Mouse (Mus musculus) thymus, adult 2 months (tissue): ENCODE results near the gene Cacfd1. TPM values are rescaled to one million over a fixed set of nuclear protein-coding genes. Genes with fewer than 3 reads are reported as not detected.
A peak's percentile ranks its signal among the peaks of the same experiment; 100 is the strongest.

Source experiments
- DNase-seq: peaks from one replicate; pipeline ENCODE4 v3.0.0; 2021
- H3K27ac ChIP-seq: fragments of 200-500 bp; 2 replicates; pipeline ENCODE4 v1.5.1; 2012; ENCODE audit warnings: low read length, control low read depth; ENCODE audit not compliant: control insufficient read depth, insufficient read depth
- H3K27me3 ChIP-seq: fragments of 200-500 bp; 2 replicates; pipeline ENCODE4 v1.6.1; 2012; ENCODE audit warnings: mild to moderate bottlenecking, low read length, moderate library complexity, mixed read lengths; ENCODE audit not compliant: control insufficient read depth, insufficient read depth
- H3K36me3 ChIP-seq: fragments of 200-500 bp; 2 replicates; pipeline ENCODE4 v1.6.1; 2012; ENCODE audit warnings: mild to moderate bottlenecking, low read length, moderate library complexity; ENCODE audit not compliant: control insufficient read depth, insufficient read depth
- H3K4me1 ChIP-seq: fragments of 200-500 bp; replicated peaks from 2 replicates; pipeline ENCODE4 v1.6.1; 2012; ENCODE audit warnings: low read length; ENCODE audit not compliant: control insufficient read depth, insufficient read depth
- H3K4me3 ChIP-seq: fragments of 200-500 bp; 2 replicates; pipeline ENCODE4 v1.5.1; 2012; ENCODE audit warnings: mild to moderate bottlenecking, low read length, control low read depth, moderate library complexity; ENCODE audit not compliant: control insufficient read depth, insufficient read depth
- CTCF ChIP-seq: fragments of 200-500 bp; IDR thresholded peaks from 2 replicates; pipeline ENCODE4 v1.5.1; 2012; ENCODE audit warnings: mild to moderate bottlenecking, control low read depth, low read length, moderate library complexity, borderline replicate concordance; ENCODE audit not compliant: control insufficient read depth, poor library complexity, insufficient read depth; ENCODE audit errors: extremely low read depth
- POLR2A ChIP-seq: fragments of 200-500 bp; IDR thresholded peaks from 2 replicates; pipeline ENCODE4 v1.6.1; 2012; ENCODE audit warnings: mild to moderate bottlenecking, low read length, control low read depth, moderate library complexity; ENCODE audit not compliant: control insufficient read depth, poor library complexity, insufficient read depth; ENCODE audit errors: extremely low read depth
- WGBS: fragments of 180-500 bp; shearing (Covaris S2); methylation state at CpG from one replicate; pipeline ENCODE4 v1.1.7; 2018; 5-methylcytosine and 5-hydroxymethylcytosine counted together
- polyA plus RNA-seq: library from polyadenylated mRNA; depleted of rRNA; stranded (reverse); fragments of >200 nt; gene quantifications from 2 replicates; pipeline ENCODE4 v1.2.3, GENCODE M21; 2012; rRNA removed

Cacfd1 gene
- polyA plus RNA-seq: 58.9 and 63.9 TPM in 2 replicates

- peak within 1 kb of the TSS; percentile 73 for H3K4me3 ChIP-seq
- WGBS: under 1% methylated on average over 41 of the region's 43 CpGs
- H3K27ac ChIP-seq: peak within 1 kb of the TSS; percentile 63
- peaks cover 14% of the 10 kb centered on the region for H3K4me1 ChIP-seq
- peak; percentile 54; the same call in 1 of the 2 replicates for TF ChIP-seq CTCF
- peak; percentile 92 for TF ChIP-seq POLR2A
- H3K27me3 ChIP-seq: no peaks in the 10 kb centered on the region
- peaks cover 7% of the 10 kb centered on the region; the same call in 1 of the 2 replicates for H3K36me3 ChIP-seq
- DNase-seq: peak; percentile 90
Observed at GRCm38 (mm10) chr2:27009714-27010244, at the start of gene Cacfd1. Gene Cacfd1 (plus strand): TSS chr2:27009926.

GRCm38 (mm10) chr2:26960756-26961155 is 49.0 kb upstream of the Cacfd1 start:
- peaks cover 14% of the 10 kb centered on the region for H3K4me1 ChIP-seq
- peak; percentile 28 for DNase-seq
- no peak overlapping the region for H3K4me3 ChIP-seq
- H3K27ac ChIP-seq: no peak overlapping the region
- WGBS: 83% methylated on average over 4 of the region's 4 CpGs
- TF ChIP-seq CTCF (no peak), POLR2A (no peak)
- no peaks in the 10 kb centered on the region for H3K27me3 ChIP-seq
- peaks cover 49% of the 10 kb centered on the region for H3K36me3 ChIP-seq

GRCm38 (mm10) chr2:26963923-26964723 is 45.6 kb upstream of the Cacfd1 start, which contains the start of gene Rexo4:
Gene Rexo4 (minus strand): TSS chr2:26964386.
- H3K36me3 ChIP-seq: peaks cover 17% of the 10 kb centered on the region
- peak within 1 kb of the TSS; percentile 79 for H3K27ac ChIP-seq
- WGBS: under 1% methylated on average over 50 of the region's 50 CpGs
- H3K4me3 ChIP-seq: peak within 1 kb of the TSS; percentile 86
- TF ChIP-seq POLR2A (peak; percentile 65), CTCF (no peak)
- H3K27me3 ChIP-seq: no peaks in the 10 kb centered on the region
- DNase-seq: peak; percentile 87
- peaks cover 14% of the 10 kb centered on the region for H3K4me1 ChIP-seq

GRCm38 (mm10) chr2:26964724-26965370 is 44.9 kb upstream of the Cacfd1 start:
- H3K27ac ChIP-seq: peak overlapping the region; percentile 79; the same call in 1 of the 2 replicates
- WGBS: 23% methylated on average over 14 of the region's 14 CpGs
- H3K4me3 ChIP-seq: peak overlapping the region; percentile 86
- no peak for DNase-seq
- peaks cover 12% of the 10 kb centered on the region for H3K36me3 ChIP-seq
- no peak for TF ChIP-seq POLR2A
- no peak for TF ChIP-seq CTCF
- H3K4me1 ChIP-seq: peaks cover 14% of the 10 kb centered on the region
- no peaks in the 10 kb centered on the region for H3K27me3 ChIP-seq

GRCm38 (mm10) chr2:26967262-26967661 is 42.5 kb upstream of the Cacfd1 start:
- no peak overlapping the region for H3K27ac ChIP-seq
- WGBS: 88% methylated on average over 2 of the region's 2 CpGs
- no peak for TF ChIP-seq POLR2A
- no peak for TF ChIP-seq CTCF

GRCm38 (mm10) chr2:26973116-26973515 is 36.6 kb upstream of the Cacfd1 start, which contains the start of gene Adamts13:
Gene Adamts13 (plus strand): TSS chr2:26973416.
- Histone ChIP-seq H3K27ac (0 out of 2 replicates have a peak within 1 kb of the TSS, but pooled peaks have one; percentile 45), H3K4me3 (no peak within 1 kb of the TSS), H3K27me3 (no peaks in the 10 kb centered on the region), H3K4me1 (peaks cover 20% of the 10 kb centered on the region), H3K36me3 (no peaks in the 10 kb centered on the region)
- DNase-seq: no peak
- WGBS: 86% methylated on average over 3 of the region's 3 CpGs
- TF ChIP-seq POLR2A (no peak), CTCF (no peak)

More at GRCm38 (mm10) chr2:26967262-26967661, 42.5 kb upstream of the Cacfd1 start:
- no peaks in the 10 kb centered on the region for H3K36me3 ChIP-seq
- DNase-seq: no peak
- no peaks in the 10 kb centered on the region for H3K27me3 ChIP-seq
- H3K4me3 ChIP-seq: no peak overlapping the region
- peaks cover 13% of the 10 kb centered on the region for H3K4me1 ChIP-seq
